Mouse (Mus musculus): ENCODE data around the gene Ptger4. TPM values are rescaled to one million over a fixed set of nuclear protein-coding genes. Genes with fewer than 3 reads are reported as not detected.
A peak's percentile ranks its signal among the peaks of the same experiment; 100 is the strongest.

Ptger4 gene
- polyA plus RNA-seq, 1 experiment from 2014 or later, result 6.1 TPM

- no peak overlapping the region for H3K27ac ChIP-seq
- no peak overlapping the region for H3K4me3 ChIP-seq (replicated peaks)
- no peaks in the 10 kb centered on the region for H3K4me1 ChIP-seq
- WGBS, result 76% methylated on average over 4 of the region's 4 CpGs
- H3K27me3 ChIP-seq (replicated peaks), result no peaks in the 10 kb centered on the region
- no peak for ATAC-seq (ENCODE audit: insufficient read depth, low FRiP score, low read depth)
- no peak overlapping the region for H3K9ac ChIP-seq
- no peak overlapping the region for H3K4me2 ChIP-seq
- no peaks in the 10 kb centered on the region for H3K9me3 ChIP-seq
- H3K36me3 ChIP-seq, result no peaks in the 10 kb centered on the region
Observed at GRCm38 (mm10) chr15:5250182-5250581, 6.2 kb upstream of the Ptger4 start.

- H3K4me1 ChIP-seq, result peaks cover 28% of the 10 kb centered on the region
- H3K36me3 ChIP-seq, result no peaks in the 10 kb centered on the region
- no peak; the same call in 1 of the 2 replicates for ATAC-seq (ENCODE audit: insufficient read depth, low FRiP score, low read depth)
- H3K4me3 ChIP-seq (replicated peaks), result peak overlapping the region; percentile 59
- WGBS, result 7% methylated on average over 40 of the region's 40 CpGs
- peaks cover 9% of the 10 kb centered on the region; the same call in 1 of the 2 replicates for H3K27me3 ChIP-seq (replicated peaks)
- peak overlapping the region; percentile 50; the same call in 1 of the 2 replicates for H3K9ac ChIP-seq
- no peaks in the 10 kb centered on the region for H3K9me3 ChIP-seq
- no peak overlapping the region for H3K27ac ChIP-seq
- peak overlapping the region; percentile 99 for H3K4me2 ChIP-seq
Observed at GRCm38 (mm10) chr15:5243036-5243958, 690 bp downstream of the Ptger4 start.

GRCm38 (mm10) chr15:5242241-5243035 lies 1.5 kb downstream of the Ptger4 start:
- H3K4me1 ChIP-seq, result peaks cover 28% of the 10 kb centered on the region
- H3K9me3 ChIP-seq, result no peaks in the 10 kb centered on the region
- H3K4me2 ChIP-seq, result peak overlapping the region; percentile 99
- H3K27me3 ChIP-seq (replicated peaks), result peaks cover 9% of the 10 kb centered on the region; the same call in 1 of the 2 replicates
- peak overlapping the region; percentile 32; the same call in 1 of the 2 replicates for H3K9ac ChIP-seq
- H3K36me3 ChIP-seq, result no peaks in the 10 kb centered on the region
- H3K4me3 ChIP-seq (replicated peaks), result peak overlapping the region; percentile 59
- ATAC-seq (ENCODE audit: insufficient read depth, low FRiP score, low read depth), result no peak
- H3K27ac ChIP-seq, result no peak overlapping the region
- WGBS, result 2% methylated on average over 61 of the region's 61 CpGs

GRCm38 (mm10) chr15:5241304-5242201 lies 2.4 kb downstream of the Ptger4 start:
- ATAC-seq (ENCODE audit: insufficient read depth, low FRiP score, low read depth), result no peak
- Histone ChIP-seq H3K9me3 (no peaks in the 10 kb centered on the region), H3K27me3 (replicated peaks) (peaks cover 9% of the 10 kb centered on the region; the same call in 1 of the 2 replicates)

DNA sequence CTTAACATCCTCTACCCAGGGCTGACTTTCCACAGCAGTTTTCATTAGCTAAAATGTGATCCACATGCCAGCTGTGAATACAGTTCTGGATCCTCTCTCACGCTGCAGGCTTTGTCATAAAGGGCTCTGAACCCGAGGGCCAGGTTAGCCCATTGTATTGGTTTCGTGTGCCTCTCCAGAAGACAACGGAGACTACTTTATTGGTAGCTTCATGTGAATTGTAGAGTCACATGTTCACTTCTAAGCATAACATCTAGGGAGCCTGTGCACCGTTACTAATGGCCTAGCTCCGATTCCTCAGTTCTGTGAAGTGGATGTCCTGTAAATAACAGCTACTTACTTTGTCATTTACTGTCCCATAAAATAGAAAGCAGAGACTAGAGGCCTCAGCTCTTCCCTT lies 3.6 kb downstream of the Ptger4 start:
- Histone ChIP-seq H3K36me3 (no peaks in the 10 kb centered on the region), H3K27ac (no peak overlapping the region), H3K27me3 (replicated peaks) (peaks cover 9% of the 10 kb centered on the region; the same call in 1 of the 2 replicates), H3K4me3 (replicated peaks) (no peak overlapping the region), H3K4me2 (peak overlapping the region; percentile 13; the same call in 1 of the 2 replicates), H3K4me1 (peaks cover 28% of the 10 kb centered on the region), H3K9me3 (no peaks in the 10 kb centered on the region), H3K9ac (no peak overlapping the region)
- ATAC-seq (ENCODE audit: insufficient read depth, low FRiP score, low read depth), result no peak
- 80% methylated on average over 6 of the region's 6 CpGs for WGBS

More at GRCm38 (mm10) chr15:5241304-5242201, 2.4 kb downstream of the Ptger4 start:
- no peaks in the 10 kb centered on the region for H3K36me3 ChIP-seq
- peaks cover 28% of the 10 kb centered on the region for H3K4me1 ChIP-seq
- H3K4me3 ChIP-seq (replicated peaks), result peak overlapping the region; percentile 59
- WGBS, result 38% methylated on average over 12 of the region's 12 CpGs
- no peak overlapping the region for H3K27ac ChIP-seq
- H3K4me2 ChIP-seq, result peak overlapping the region; percentile 99
- H3K9ac ChIP-seq, result peak overlapping the region; percentile 32; the same call in 1 of the 2 replicates

DNA sequence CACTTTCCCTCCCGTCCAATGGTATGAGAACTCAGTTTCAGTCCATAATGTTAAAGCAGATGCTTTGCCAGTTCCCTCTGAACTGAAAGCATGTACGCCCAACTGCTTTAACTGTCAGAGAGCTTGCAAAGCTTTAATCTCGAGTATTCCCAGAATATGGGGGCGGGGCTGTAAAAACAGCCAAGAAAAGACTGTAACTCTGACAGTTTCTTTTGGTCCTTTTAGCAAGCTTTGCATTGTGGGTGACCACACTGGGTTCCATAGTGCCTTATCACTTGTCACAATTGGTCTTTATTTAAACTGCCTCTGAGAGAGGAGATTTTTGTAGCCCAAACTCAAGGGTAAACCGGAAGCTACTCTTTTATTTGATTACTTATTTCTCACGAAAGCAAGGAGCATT lies 4.1 kb downstream of the Ptger4 start:
- 48% methylated on average over 6 of the region's 6 CpGs for WGBS
- ATAC-seq (ENCODE audit: insufficient read depth, low FRiP score, low read depth), result no peak
- peak overlapping the region; percentile 13; the same call in 1 of the 2 replicates for H3K4me2 ChIP-seq
- no peaks in the 10 kb centered on the region for H3K9me3 ChIP-seq
- no peak overlapping the region for H3K4me3 ChIP-seq (replicated peaks)
- H3K27me3 ChIP-seq (replicated peaks), result peaks cover 9% of the 10 kb centered on the region; the same call in 1 of the 2 replicates
- H3K36me3 ChIP-seq, result no peaks in the 10 kb centered on the region
- H3K9ac ChIP-seq, result no peak overlapping the region
- no peak overlapping the region for H3K27ac ChIP-seq
- peaks cover 28% of the 10 kb centered on the region for H3K4me1 ChIP-seq

GRCm38 (mm10) chr15:5239361-5239760 lies 4.6 kb downstream of the Ptger4 start:
- no peak overlapping the region for H3K27ac ChIP-seq
- 58% methylated on average over 4 of the region's 4 CpGs for WGBS
- peak overlapping the region; percentile 5; the same call in 1 of the 2 replicates for H3K4me2 ChIP-seq
- H3K4me1 ChIP-seq, result peaks cover 28% of the 10 kb centered on the region
- no peak overlapping the region for H3K4me3 ChIP-seq (replicated peaks)
- peaks cover 5% of the 10 kb centered on the region; the same call in 1 of the 2 replicates for H3K27me3 ChIP-seq (replicated peaks)
- ATAC-seq (ENCODE audit: insufficient read depth, low FRiP score, low read depth), result no peak
- no peaks in the 10 kb centered on the region for H3K36me3 ChIP-seq
- H3K9me3 ChIP-seq, result no peaks in the 10 kb centered on the region
- H3K9ac ChIP-seq, result no peak overlapping the region

DNA sequence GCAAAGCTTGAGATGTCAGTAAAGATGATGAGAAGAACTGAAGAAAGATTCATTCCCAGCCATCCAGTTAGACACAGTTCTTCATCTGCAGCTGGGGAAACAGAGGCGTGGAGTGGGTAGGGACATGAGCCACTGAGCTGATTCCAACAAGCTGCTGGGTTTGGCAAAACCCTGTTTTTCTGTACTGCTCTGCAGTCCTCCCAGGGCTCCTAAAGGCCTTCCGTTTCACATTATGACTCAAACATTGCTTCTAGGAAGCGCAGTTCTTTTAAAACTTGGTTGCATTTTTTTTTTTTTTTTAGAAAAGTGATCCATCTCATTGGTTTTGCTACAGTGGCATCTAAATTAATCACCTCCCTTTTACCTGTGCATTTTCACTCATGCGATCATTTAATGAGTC lies 5.4 kb downstream of the Ptger4 start:
- H3K9ac ChIP-seq, result no peak overlapping the region
- peaks cover 24% of the 10 kb centered on the region for H3K4me1 ChIP-seq
- no peak overlapping the region for H3K4me3 ChIP-seq (replicated peaks)
- H3K27me3 ChIP-seq (replicated peaks), result peaks cover 5% of the 10 kb centered on the region; the same call in 1 of the 2 replicates
- H3K27ac ChIP-seq, result no peak overlapping the region
- WGBS, result 80% methylated on average over 4 of the region's 4 CpGs
- H3K4me2 ChIP-seq, result no peak overlapping the region
- no peak for ATAC-seq (ENCODE audit: insufficient read depth, low FRiP score, low read depth)
- H3K9me3 ChIP-seq, result no peaks in the 10 kb centered on the region
- no peaks in the 10 kb centered on the region for H3K36me3 ChIP-seq

DNA sequence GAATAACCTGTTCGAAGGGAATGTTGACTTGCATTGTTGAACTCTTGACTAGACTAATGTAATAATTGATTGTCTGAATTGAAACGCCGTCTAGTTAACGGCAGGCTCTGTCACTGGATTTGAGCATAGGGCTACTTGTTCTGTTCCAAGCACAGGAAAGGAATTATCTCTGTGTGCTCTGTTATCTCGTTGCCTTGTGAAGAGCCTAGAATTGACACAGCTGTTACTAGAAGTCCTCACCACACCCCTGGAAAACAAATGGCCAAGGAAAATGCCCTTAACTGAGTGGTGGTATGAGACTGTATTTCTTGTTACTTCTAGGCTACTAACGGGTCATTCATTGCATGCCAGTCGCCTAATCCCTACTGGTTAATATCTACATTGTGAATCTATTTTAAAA lies 5.9 kb downstream of the Ptger4 start:
- Histone ChIP-seq H3K4me3 (replicated peaks) (no peak overlapping the region), H3K27ac (no peak overlapping the region), H3K4me1 (peaks cover 20% of the 10 kb centered on the region; the same call in 1 of the 2 replicates), H3K4me2 (no peak overlapping the region), H3K27me3 (replicated peaks) (peaks cover 4% of the 10 kb centered on the region; the same call in 1 of the 2 replicates), H3K36me3 (no peaks in the 10 kb centered on the region), H3K9ac (no peak overlapping the region), H3K9me3 (no peaks in the 10 kb centered on the region)
- no peak for ATAC-seq (ENCODE audit: insufficient read depth, low FRiP score, low read depth)
- 60% methylated on average over 7 of the region's 7 CpGs for WGBS

GRCm38 (mm10) chr15:5237012-5237660 lies 6.9 kb downstream of the Ptger4 start:
- no peak for ATAC-seq (ENCODE audit: insufficient read depth, low FRiP score, low read depth)
- H3K9ac ChIP-seq, result no peak overlapping the region
- no peaks in the 10 kb centered on the region for H3K9me3 ChIP-seq
- H3K4me2 ChIP-seq, result no peak overlapping the region
- H3K27ac ChIP-seq, result no peak overlapping the region
- 58% methylated on average over 7 of the region's 7 CpGs for WGBS
- H3K36me3 ChIP-seq, result no peaks in the 10 kb centered on the region
- peaks cover 10% of the 10 kb centered on the region; the same call in 1 of the 2 replicates for H3K4me1 ChIP-seq
- no peak overlapping the region for H3K4me3 ChIP-seq (replicated peaks)
- no peaks in the 10 kb centered on the region for H3K27me3 ChIP-seq (replicated peaks)

All from stomach, embryonic 15.5 days (tissue).